Mouse (Mus musculus) bone marrow macrophage, adult 2 months (primary cell): ENCODE results near the gene Zfp738. TPM values are rescaled to one million over a fixed set of nuclear protein-coding genes. Genes with fewer than 3 reads are reported as not detected.

ENCODE experiments used
- H3K27ac ChIP-seq: 2 replicates; pipeline ENCODE4 v1.5.1; 2012; ENCODE audit warnings: low read depth, low read length; ENCODE audit not compliant: insufficient read depth
- H3K4me1 ChIP-seq: 2 replicates; pipeline ENCODE4 v1.6.1; 2012; ENCODE audit warnings: low read length; ENCODE audit not compliant: control insufficient read depth, insufficient read depth
- H3K4me3 ChIP-seq: 2 replicates; pipeline ENCODE4 v1.5.1; 2012; ENCODE audit warnings: mild to moderate bottlenecking, low read length, moderate library complexity; ENCODE audit not compliant: insufficient read depth
- CTCF ChIP-seq: IDR thresholded peaks from 2 replicates; pipeline ENCODE4 v1.5.1; 2012; ENCODE audit warnings: low read depth, mild to moderate bottlenecking, low read length, moderate library complexity
- POLR2A ChIP-seq: IDR thresholded peaks from 2 replicates; pipeline ENCODE4 v1.6.1; 2012; ENCODE audit warnings: mild to moderate bottlenecking, low read depth, low read length, borderline replicate concordance
- polyA plus RNA-seq: library from polyadenylated mRNA; stranded (reverse); fragments of >200 nt; gene quantifications from 2 replicates; pipeline ENCODE4 v1.2.4, GENCODE M21; 2012; ENCODE audit not compliant: missing spikeins, insufficient read depth, insufficient read length

Gene Zfp738
- polyA plus RNA-seq, 1 experiment = 9.4 TPM

- Histone ChIP-seq H3K27ac (peak within 1 kb of the TSS; percentile 66), H3K4me3 (peak within 1 kb of the TSS; percentile 73), H3K4me1 (peaks cover 2% of the 10 kb centered on the region; the same call in 1 of the 2 replicates)
- TF ChIP-seq CTCF (peak; percentile 14; the same call in 1 of the 2 replicates), POLR2A (no peak)
These were observed 49.4 kb downstream of the Zfp738 start, which contains the start of the genes Gm49345 and Zfp729a for GRCm38 (mm10) chr13:67637294-67638007. TSS of gene Gm49345 (minus strand) at chr13:67637769. TSS of gene Zfp729a (minus strand) at chr13:67637791.

GRCm38 (mm10) chr13:67610108-67610507 lies 76.8 kb downstream of the Zfp738 start:
- Histone ChIP-seq H3K4me1 (no peaks in the 10 kb centered on the region), H3K4me3 (0 out of 2 replicates have a peak overlapping the region, but pooled peaks have one; percentile 11), H3K27ac (no peak overlapping the region)
- TF ChIP-seq CTCF (no peak), POLR2A (no peak)

- peak within 1 kb of the TSS; percentile 69 for H3K27ac ChIP-seq
- no peaks in the 10 kb centered on the region for H3K4me1 ChIP-seq
- TF ChIP-seq POLR2A (no peak), CTCF (peak; percentile 34; the same call in 1 of the 2 replicates)
- H3K4me3 ChIP-seq = peak within 1 kb of the TSS; percentile 97
These were observed 77.6 kb downstream of the Zfp738 start, which contains the start of gene Zfp729b for GRCm38 (mm10) chr13:67609066-67609876. TSS of gene Zfp729b (minus strand) at chr13:67609707.

Other genes with a start within 250 kb of the Zfp738 start
- gene Zfp874a, start 235.4 kb downstream of the Zfp738 start, polyA plus RNA-seq = 11.4 and 14.8 TPM in 2 replicates
- gene Zfp874b, start 202.8 kb downstream of the Zfp738 start, polyA plus RNA-seq = 11.2 and 11.4 TPM in 2 replicates
- 6.1 and 8.0 TPM in 2 replicates for gene Zfp58, start 186.5 kb downstream of the Zfp738 start, polyA plus RNA-seq
- gene Gm26965, start 160.9 kb downstream of the Zfp738 start, polyA plus RNA-seq = not detected in 2 replicates
- 21.8 and 22.7 TPM in 2 replicates for gene Zfp87, start 160.9 kb downstream of the Zfp738 start, polyA plus RNA-seq
- gene Zfp748, start 133.2 kb downstream of the Zfp738 start, polyA plus RNA-seq = 5.9 and 6.3 TPM in 2 replicates
- 9.5 and 10.8 TPM in 2 replicates for gene Zfp729b, start 77.4 kb downstream of the Zfp738 start, polyA plus RNA-seq
- 2.5 and 6.9 TPM in 2 replicates for gene Gm49345, start 49.3 kb downstream of the Zfp738 start, polyA plus RNA-seq
- gene Zfp729a, start 49.3 kb downstream of the Zfp738 start, polyA plus RNA-seq = 9.1 and 14.2 TPM in 2 replicates
- 7.8 and 10.5 TPM in 2 replicates for gene Zfp65, start 42.1 kb upstream of the Zfp738 start, polyA plus RNA-seq
- 4.3 and 6.0 TPM in 2 replicates for gene Zfp85, start 68.2 kb upstream of the Zfp738 start, polyA plus RNA-seq
- 2.0 and 4.4 TPM in 2 replicates for gene Zfp493, start 92.6 kb upstream of the Zfp738 start, polyA plus RNA-seq
- gene Zfp273, start 126.7 kb upstream of the Zfp738 start, polyA plus RNA-seq = 3.6 and 4.7 TPM in 2 replicates
- 2.1 TPM in 1 of 2 replicates, not detected in the other for gene Gm10037, start 144.0 kb upstream of the Zfp738 start, polyA plus RNA-seq
- gene BC048507, start 176.3 kb upstream of the Zfp738 start, polyA plus RNA-seq = not detected in 2 replicates